Mouse (Mus musculus): ENCODE results near the gene Pmf1.

DNA sequence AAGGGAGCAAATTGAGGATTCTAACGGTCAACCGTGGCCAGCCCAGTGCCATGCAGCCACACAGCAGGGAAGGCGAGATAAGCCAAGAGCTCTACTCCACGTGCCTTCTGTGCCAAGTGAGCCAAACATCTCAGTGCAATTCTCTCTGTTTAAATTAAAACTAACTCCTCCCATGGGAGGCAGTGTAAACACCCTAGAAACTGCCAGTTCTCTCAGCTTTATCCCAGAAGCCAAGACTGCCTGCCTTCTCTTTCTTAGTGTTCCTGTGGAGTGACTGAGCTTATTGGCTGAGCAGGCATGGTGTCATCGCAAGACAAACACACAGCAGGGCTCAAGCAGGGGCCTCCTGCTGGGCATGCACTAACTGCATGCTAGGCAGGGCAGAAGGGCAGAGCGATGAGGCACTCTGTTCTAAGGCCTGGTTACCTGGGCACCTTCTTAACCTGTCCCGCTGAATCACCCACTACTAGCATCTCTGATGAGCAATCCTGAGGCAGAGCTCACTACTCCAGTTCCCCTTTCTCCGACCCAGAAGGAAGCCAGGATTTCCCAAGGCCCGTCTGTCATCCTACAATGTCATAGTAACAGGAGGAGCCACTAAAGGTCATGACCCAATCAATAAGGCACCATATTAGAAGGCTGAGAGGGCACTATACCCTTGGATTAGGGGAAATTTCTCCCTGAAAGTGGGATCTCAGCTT is 12.0 kb upstream of the Pmf1 start:
- no peak for TF ChIP-seq CTCF (conservative IDR thresholded peaks at IDR 0.05; ENCODE audit: low read length)
- no peak for TF ChIP-seq POU5F1 (IDR thresholded peaks at IDR 0.05; ENCODE audit: borderline replicate concordance, low read length)

Data from E14TG2a.4 (cell line).